Mouse (Mus musculus): ENCODE data around the gene Rhbdd2.

- TF ChIP-seq CTCF (IDR thresholded peaks at IDR 0.05; ENCODE audit: low read depth, low read length) (no peak), POLR2A (IDR thresholded peaks at IDR 0.05; ENCODE audit: extremely low read depth, insufficient read depth, low read length) (no peak)
These were observed 37.4 kb downstream of the Rhbdd2 start, which contains the start of gene Por for GRCm38 (mm10) chr5:135669741-135670275.

All from liver, adult 2 months (tissue).